Mouse (Mus musculus): ENCODE results near the gene Cmss1. TPM values are rescaled to one million over a fixed set of nuclear protein-coding genes. Genes with fewer than 3 reads are reported as not detected.

Gene Cmss1
- polyA plus RNA-seq, 1 experiment from 2014 or later: 26.5 TPM

DNA sequence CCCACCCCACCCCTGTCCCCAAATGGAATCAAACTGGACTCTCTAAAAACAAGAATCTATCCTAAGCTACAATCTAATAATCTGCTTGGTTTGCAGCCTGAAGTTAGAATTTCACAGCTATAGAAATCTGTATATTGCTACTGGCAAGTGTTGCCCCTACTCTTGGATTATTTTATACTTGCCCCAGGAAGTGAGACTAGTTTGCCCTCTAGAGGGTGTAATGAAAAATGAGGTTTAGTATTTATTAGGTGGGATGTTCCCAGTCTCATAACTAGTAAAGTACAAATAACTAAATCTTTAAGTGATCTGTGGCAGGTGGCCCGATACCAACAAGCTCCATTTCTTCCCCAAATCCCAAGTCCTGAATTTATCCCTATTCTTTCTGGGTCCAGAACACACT is 29.1 kb downstream of the Cmss1 start:
- Histone ChIP-seq H3K4me1 (replicated peaks; ENCODE audit: control insufficient read depth, insufficient read depth) (no peaks in the 10 kb centered on the region), H3K27ac (replicated peaks) (no peak overlapping the region), H3K4me3 (ENCODE audit: low read depth, low read length) (no peak overlapping the region), H3K36me3 (ENCODE audit: control insufficient read depth, insufficient read depth, low read length) (peaks cover 3% of the 10 kb centered on the region), H3K9me3 (ENCODE audit: control insufficient read depth, low read length) (no peaks in the 10 kb centered on the region), H3K27me3 (ENCODE audit: control insufficient read depth, insufficient read depth, low read length) (no peaks in the 10 kb centered on the region), H3K4me2 (replicated peaks; ENCODE audit: low read depth) (no peak overlapping the region), H3K9ac (ENCODE audit: low read length) (no peak overlapping the region)
- ATAC-seq (ENCODE audit: low FRiP score, low TSS enrichment): no peak
- WGBS: 79% methylated on average over 1 of the region's 1 CpGs
- no peak for DNase-seq (ENCODE audit: low spot score)
- no peak for TF ChIP-seq EP300 (optimal IDR thresholded peaks at IDR 0.05)
- peak; percentile 69 for TF ChIP-seq CTCF (IDR thresholded peaks at IDR 0.05; ENCODE audit: low read depth)

DNA sequence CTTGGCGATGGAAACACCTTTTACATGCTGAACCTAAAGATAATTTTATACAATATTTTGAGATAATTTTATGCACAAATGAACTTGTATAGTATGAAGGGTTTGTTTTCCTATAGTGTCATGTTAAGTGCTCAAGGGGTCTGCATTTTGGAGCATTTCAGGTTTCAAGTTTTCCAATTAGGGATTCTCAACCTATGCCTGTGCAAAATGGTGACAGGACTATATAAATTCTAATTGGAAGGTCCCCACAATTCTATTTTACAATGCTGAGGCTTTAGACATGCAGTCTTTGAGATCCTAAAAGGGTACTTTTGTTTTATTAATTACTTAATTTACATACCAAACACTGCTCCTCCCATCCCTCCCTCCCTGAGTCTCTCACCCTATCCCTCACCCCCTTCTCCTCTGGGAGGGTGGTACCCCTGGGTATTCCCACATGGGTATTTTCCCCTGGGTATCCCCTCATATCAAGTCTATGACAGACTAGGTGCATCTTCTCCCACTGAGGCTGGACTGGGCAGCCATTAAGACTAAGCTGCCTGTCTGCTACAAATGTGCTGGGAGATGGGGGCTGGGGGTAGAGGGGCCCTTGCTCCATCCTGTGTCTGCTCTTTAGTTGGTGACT is 30.8 kb downstream of the Cmss1 start:
- ATAC-seq (ENCODE audit: low FRiP score, low TSS enrichment): no peak
- H3K4me1 ChIP-seq (replicated peaks; ENCODE audit: control insufficient read depth, insufficient read depth): no peaks in the 10 kb centered on the region
- H3K36me3 ChIP-seq (ENCODE audit: control insufficient read depth, insufficient read depth, low read length): peaks cover 5% of the 10 kb centered on the region
- no peaks in the 10 kb centered on the region for H3K9me3 ChIP-seq (ENCODE audit: control insufficient read depth, low read length)
- TF ChIP-seq EP300 (optimal IDR thresholded peaks at IDR 0.05): no peak
- TF ChIP-seq CTCF (IDR thresholded peaks at IDR 0.05; ENCODE audit: low read depth): no peak
- H3K27me3 ChIP-seq (ENCODE audit: control insufficient read depth, insufficient read depth, low read length): no peaks in the 10 kb centered on the region
- no peak overlapping the region for H3K4me3 ChIP-seq (ENCODE audit: low read depth, low read length)
- H3K27ac ChIP-seq (replicated peaks): no peak overlapping the region
- no peak overlapping the region for H3K9ac ChIP-seq (ENCODE audit: low read length)
- 98% methylated on average over 1 of the region's 1 CpGs for WGBS
- no peak overlapping the region for H3K4me2 ChIP-seq (replicated peaks; ENCODE audit: low read depth)
- no peak for DNase-seq (ENCODE audit: low spot score)

DNA sequence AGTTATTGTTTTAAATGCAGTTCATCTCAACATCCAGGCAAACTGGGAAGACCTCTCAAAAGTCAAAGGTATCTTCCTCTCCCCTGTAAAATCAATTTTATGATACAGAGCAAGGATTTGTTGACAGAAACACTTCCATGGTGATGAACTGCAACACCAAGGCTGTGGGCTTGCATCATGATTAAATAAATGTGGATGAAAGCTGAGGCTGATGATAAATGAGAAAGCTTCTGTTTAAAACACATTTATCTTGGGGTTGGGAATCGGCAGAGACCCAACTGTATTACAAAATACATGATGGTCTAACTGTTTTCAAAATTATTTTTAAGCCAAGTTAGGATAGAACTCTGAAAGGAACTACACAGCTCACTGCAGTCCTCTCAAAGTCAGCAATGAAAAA is 32.8 kb downstream of the Cmss1 start:
- Histone ChIP-seq H3K4me3 (ENCODE audit: low read depth, low read length) (no peak overlapping the region), H3K27ac (replicated peaks) (no peak overlapping the region), H3K4me1 (replicated peaks; ENCODE audit: control insufficient read depth, insufficient read depth) (no peaks in the 10 kb centered on the region), H3K36me3 (ENCODE audit: control insufficient read depth, insufficient read depth, low read length) (peaks cover 10% of the 10 kb centered on the region), H3K9me3 (ENCODE audit: control insufficient read depth, low read length) (no peaks in the 10 kb centered on the region), H3K9ac (ENCODE audit: low read length) (no peak overlapping the region), H3K27me3 (ENCODE audit: control insufficient read depth, insufficient read depth, low read length) (no peaks in the 10 kb centered on the region), H3K4me2 (replicated peaks; ENCODE audit: low read depth) (no peak overlapping the region)
- 23% methylated on average over 1 of the region's 1 CpGs for WGBS
- DNase-seq (ENCODE audit: low spot score) (no peak), ATAC-seq (ENCODE audit: low FRiP score, low TSS enrichment) (no peak)
- TF ChIP-seq CTCF (IDR thresholded peaks at IDR 0.05; ENCODE audit: low read depth): no peak
- TF ChIP-seq EP300 (optimal IDR thresholded peaks at IDR 0.05): no peak

DNA sequence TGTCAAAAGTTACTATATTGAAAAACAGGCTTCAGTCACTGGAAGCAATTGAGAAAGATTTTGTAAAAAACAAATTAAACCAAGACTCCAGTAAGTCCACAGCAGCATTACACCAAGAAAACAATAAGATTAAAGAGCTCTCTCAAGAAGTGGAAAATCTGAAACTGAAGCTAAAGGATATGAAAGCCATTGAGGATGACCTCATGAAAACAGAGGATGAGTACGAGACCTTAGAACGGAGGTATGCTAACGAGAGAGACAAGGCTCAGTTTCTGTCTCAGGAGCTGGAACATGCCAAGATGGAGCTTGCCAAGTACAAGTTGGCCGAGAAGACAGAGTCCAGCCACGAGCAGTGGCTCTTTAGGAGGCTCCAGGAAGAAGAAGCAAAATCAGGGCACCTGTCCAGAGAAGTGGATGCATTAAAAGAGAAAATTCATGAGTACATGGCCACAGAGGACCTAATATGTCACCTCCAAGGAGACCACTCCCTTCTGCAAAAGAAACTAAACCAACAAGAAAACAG is 35.8 kb downstream of the Cmss1 start:
- Histone ChIP-seq H3K36me3 (ENCODE audit: control insufficient read depth, insufficient read depth, low read length) (peaks cover 7% of the 10 kb centered on the region), H3K27me3 (ENCODE audit: control insufficient read depth, insufficient read depth, low read length) (no peaks in the 10 kb centered on the region), H3K4me1 (replicated peaks; ENCODE audit: control insufficient read depth, insufficient read depth) (no peaks in the 10 kb centered on the region), H3K4me3 (ENCODE audit: low read depth, low read length) (no peak overlapping the region), H3K9ac (ENCODE audit: low read length) (no peak overlapping the region), H3K9me3 (ENCODE audit: control insufficient read depth, low read length) (no peaks in the 10 kb centered on the region), H3K27ac (replicated peaks) (no peak overlapping the region), H3K4me2 (replicated peaks; ENCODE audit: low read depth) (no peak overlapping the region)
- WGBS: 61% methylated on average over 5 of the region's 5 CpGs
- TF ChIP-seq EP300 (optimal IDR thresholded peaks at IDR 0.05) (no peak), CTCF (IDR thresholded peaks at IDR 0.05; ENCODE audit: low read depth) (no peak)
- no peak for DNase-seq (ENCODE audit: low spot score)
- ATAC-seq (ENCODE audit: low FRiP score, low TSS enrichment): no peak

DNA sequence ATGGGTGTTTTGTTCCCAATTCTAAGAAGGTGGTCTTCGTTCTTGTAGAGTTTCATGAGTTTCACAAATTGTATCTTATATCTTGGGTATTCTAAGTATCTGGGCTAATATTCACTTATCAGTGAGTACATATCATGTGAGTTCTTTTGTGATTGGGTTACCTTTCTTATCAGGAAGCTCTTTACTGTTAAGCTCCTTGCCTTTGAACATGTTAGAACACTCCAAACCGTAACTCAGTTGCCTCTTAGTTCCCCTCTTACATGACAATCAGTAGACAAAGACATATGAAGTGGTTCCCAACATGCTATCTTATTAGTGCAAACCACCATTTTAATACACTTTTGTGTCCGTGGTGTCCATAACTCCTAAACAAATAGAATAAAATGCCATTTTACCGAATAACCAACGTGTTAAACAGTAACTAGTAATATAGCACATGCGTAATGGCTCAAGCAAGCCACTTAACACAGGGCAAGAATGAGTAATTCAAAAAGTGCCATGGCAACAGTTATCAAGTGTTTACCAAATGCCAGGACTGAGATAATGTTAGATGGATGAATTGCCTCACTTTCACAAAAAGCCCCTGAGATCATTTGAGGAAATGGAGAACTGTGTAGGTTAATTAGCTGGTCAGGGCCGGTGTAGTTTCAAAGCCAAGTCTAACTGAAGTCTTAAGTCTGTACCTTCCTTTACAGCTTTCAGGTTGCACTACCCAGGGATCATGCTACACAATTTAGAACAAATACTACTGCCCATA is 37.8 kb downstream of the Cmss1 start:
- 42% methylated on average over 7 of the region's 7 CpGs for WGBS
- Histone ChIP-seq H3K9me3 (ENCODE audit: control insufficient read depth, low read length) (no peaks in the 10 kb centered on the region), H3K36me3 (ENCODE audit: control insufficient read depth, insufficient read depth, low read length) (peaks cover 7% of the 10 kb centered on the region), H3K4me1 (replicated peaks; ENCODE audit: control insufficient read depth, insufficient read depth) (peaks cover 5% of the 10 kb centered on the region; the same call in 1 of the 2 replicates), H3K27ac (replicated peaks) (no peak overlapping the region), H3K4me3 (ENCODE audit: low read depth, low read length) (no peak overlapping the region), H3K9ac (ENCODE audit: low read length) (no peak overlapping the region), H3K4me2 (replicated peaks; ENCODE audit: low read depth) (no peak overlapping the region), H3K27me3 (ENCODE audit: control insufficient read depth, insufficient read depth, low read length) (no peaks in the 10 kb centered on the region)
- ATAC-seq (ENCODE audit: low FRiP score, low TSS enrichment) (peak; percentile 94), DNase-seq (ENCODE audit: low spot score) (no peak)
- TF ChIP-seq EP300 (optimal IDR thresholded peaks at IDR 0.05) (no peak), CTCF (IDR thresholded peaks at IDR 0.05; ENCODE audit: low read depth) (no peak)

DNA sequence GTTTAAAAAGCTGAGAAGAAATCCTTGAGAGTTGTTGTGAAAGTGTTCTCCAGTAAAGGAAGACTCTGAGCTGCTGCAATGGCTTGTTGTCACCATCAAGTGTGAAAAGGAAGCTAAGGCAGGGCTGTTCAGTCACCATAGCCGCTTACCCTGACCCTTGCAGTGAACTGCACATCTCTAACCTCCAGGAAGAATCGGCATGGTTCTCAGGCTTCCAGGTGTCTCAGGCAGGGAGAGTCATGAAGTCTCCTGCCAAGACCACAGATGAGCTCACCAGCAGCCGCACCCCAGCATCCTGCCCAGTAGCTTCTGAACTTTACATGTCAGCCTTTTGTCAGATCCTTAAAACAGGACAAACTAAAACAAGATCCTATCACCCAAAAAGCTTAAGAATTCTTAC is 40.4 kb downstream of the Cmss1 start:
- Histone ChIP-seq H3K27ac (replicated peaks) (no peak overlapping the region; the same call in 1 of the 2 replicates), H3K36me3 (ENCODE audit: control insufficient read depth, insufficient read depth, low read length) (peaks cover 5% of the 10 kb centered on the region), H3K4me1 (replicated peaks; ENCODE audit: control insufficient read depth, insufficient read depth) (peaks cover 8% of the 10 kb centered on the region; the same call in 1 of the 2 replicates), H3K9ac (ENCODE audit: low read length) (no peak overlapping the region), H3K27me3 (ENCODE audit: control insufficient read depth, insufficient read depth, low read length) (no peaks in the 10 kb centered on the region), H3K4me2 (replicated peaks; ENCODE audit: low read depth) (no peak overlapping the region), H3K9me3 (ENCODE audit: control insufficient read depth, low read length) (no peaks in the 10 kb centered on the region), H3K4me3 (ENCODE audit: low read depth, low read length) (no peak overlapping the region)
- WGBS: 43% methylated on average over 3 of the region's 3 CpGs
- TF ChIP-seq CTCF (IDR thresholded peaks at IDR 0.05; ENCODE audit: low read depth) (no peak), EP300 (optimal IDR thresholded peaks at IDR 0.05) (no peak)
- ATAC-seq (ENCODE audit: low FRiP score, low TSS enrichment): no peak
- no peak for DNase-seq (ENCODE audit: low spot score)

Measured in stomach, postnatal 0 days (tissue).